Mouse (Mus musculus) lung, postnatal 0 days (tissue): ENCODE measurements around the gene Abcc4.

Experiments
- CTCF ChIP-seq: IDR thresholded peaks from 2 replicates; pipeline ENCODE4 v1.5.1; 2016; ENCODE audit warnings: antibody characterized with exemption, mild to moderate bottlenecking
- EP300 ChIP-seq: IDR thresholded peaks from 2 replicates; pipeline ENCODE4 v1.6.1; 2016; ENCODE audit warnings: antibody characterized with exemption, mild to moderate bottlenecking, control low read depth

DNA sequence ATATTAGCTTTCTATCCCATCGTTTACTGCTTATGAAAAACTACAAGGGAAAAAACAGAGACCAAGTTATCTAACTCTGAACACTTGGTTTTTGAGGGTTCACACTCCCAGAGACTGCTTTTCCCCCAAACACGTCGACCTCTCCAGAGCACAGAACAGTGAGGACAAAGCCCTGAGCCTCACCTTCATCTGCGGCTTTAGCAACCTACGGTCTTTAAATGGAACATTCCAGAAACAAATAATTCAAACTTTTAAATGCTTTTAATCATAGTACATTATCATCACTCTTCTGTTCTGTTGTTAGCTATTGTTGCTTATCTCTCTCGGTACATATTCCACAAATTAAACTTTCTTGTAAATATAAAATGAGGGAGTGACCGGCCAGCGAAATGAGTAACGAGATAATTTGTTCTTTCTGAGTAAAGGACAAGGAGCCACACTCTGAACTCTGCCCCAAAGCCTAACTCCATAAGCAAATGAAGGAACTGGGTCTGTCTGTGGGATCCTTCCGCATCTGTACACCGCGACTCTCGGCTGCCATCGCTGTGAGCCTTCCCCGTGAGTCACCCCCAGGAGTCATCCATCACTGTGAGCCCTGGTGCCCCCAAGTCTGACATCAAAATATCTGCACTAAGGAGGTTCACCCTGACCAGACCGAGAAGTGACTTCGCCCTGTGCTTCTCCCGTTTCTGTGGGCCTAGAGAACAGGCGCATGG, 126.8 kb downstream of the Abcc4 start:
- TF ChIP-seq EP300 (no peak), CTCF (no peak)
